Mouse (Mus musculus) liver, embryonic 12.5 days (tissue): Measurements from ENCODE around the gene Mdm2. TPM values are rescaled to one million over a fixed set of nuclear protein-coding genes. Genes with fewer than 3 reads are reported as not detected.

Source experiments
- ATAC-seq: fragments of 200-750 bp; cut with Nextera tagmentation; 2 replicates; pipeline ENCODE4 v1.8.0; 2017; ENCODE audit warnings: moderate number of reproducible peaks, mild to moderate bottlenecking, moderate library complexity
- H3K27ac ChIP-seq: fragments of 300-500 bp; sonication (generic); 2 replicates; pipeline ENCODE4 v1.5.1; 2016; ENCODE audit warnings: mild to moderate bottlenecking
- H3K27me3 ChIP-seq: fragments of 300-500 bp; sonication (generic); replicated peaks from 2 replicates; pipeline ENCODE4 v1.6.1; 2016; ENCODE audit warnings: mild to moderate bottlenecking, moderate library complexity
- H3K36me3 ChIP-seq: fragments of 300-500 bp; sonication (generic); 2 replicates; pipeline ENCODE4 v1.6.1; 2016; ENCODE audit warnings: mild to moderate bottlenecking, moderate library complexity
- H3K4me1 ChIP-seq: fragments of 300-500 bp; sonication (generic); 2 replicates; pipeline ENCODE4 v1.6.1; 2016
- H3K4me2 ChIP-seq: fragments of 300-500 bp; sonication (generic); 2 replicates; pipeline ENCODE4 v1.6.1; 2016; ENCODE audit warnings: mild to moderate bottlenecking, moderate library complexity
- H3K4me3 ChIP-seq: fragments of 300-500 bp; sonication (generic); 2 replicates; pipeline ENCODE4 v1.5.1; 2016; ENCODE audit warnings: mild to moderate bottlenecking, moderate library complexity
- H3K9ac ChIP-seq: fragments of 300-500 bp; sonication (generic); 2 replicates; pipeline ENCODE4 v1.6.1; 2016; ENCODE audit warnings: mild to moderate bottlenecking, moderate library complexity
- H3K9me3 ChIP-seq: fragments of 300-500 bp; sonication (generic); replicated peaks from 2 replicates; pipeline ENCODE4 v1.6.1; 2016; ENCODE audit warnings: mild to moderate bottlenecking, moderate library complexity
- WGBS: fragments of 180-500 bp; shearing (Covaris S2); methylation state at CpG from one replicate; pipeline ENCODE4 v1.1.7; 2016; ENCODE audit not compliant: insufficient replicate concordance; 5-methylcytosine and 5-hydroxymethylcytosine counted together
- polyA plus RNA-seq: library from polyadenylated mRNA; unstranded; fragments of >200 nt; fragmentation: Nextera tagmentation; extraction: Ambion mirVana; gene quantifications from 2 replicates; pipeline ENCODE4 v1.2.1, GENCODE M21; 2016

Mdm2 gene
- polyA plus RNA-seq, 1 experiment from 2014 or later, result 36.9 TPM

- H3K36me3 ChIP-seq, result no peaks in the 10 kb centered on the region
- H3K27me3 ChIP-seq, result no peaks in the 10 kb centered on the region
- H3K4me3 ChIP-seq, result no peak overlapping the region
- ATAC-seq, result no peak
- no peak overlapping the region for H3K9ac ChIP-seq
- no peaks in the 10 kb centered on the region for H3K9me3 ChIP-seq
- H3K4me2 ChIP-seq, result no peak overlapping the region
- no peaks in the 10 kb centered on the region for H3K4me1 ChIP-seq
- WGBS, result 51% methylated on average over 10 of the region's 10 CpGs
- H3K27ac ChIP-seq, result no peak overlapping the region
Measured at GRCm38 (mm10) chr10:117651587-117652377, 58.8 kb downstream of the Mdm2 start.

GRCm38 (mm10) chr10:117650725-117651124, 59.8 kb downstream of the Mdm2 start:
- no peak overlapping the region for H3K4me3 ChIP-seq
- WGBS, result 74% methylated on average over 7 of the region's 7 CpGs
- H3K4me2 ChIP-seq, result no peak overlapping the region
- no peak overlapping the region for H3K9ac ChIP-seq
- no peaks in the 10 kb centered on the region for H3K4me1 ChIP-seq
- ATAC-seq, result no peak
- no peak overlapping the region for H3K27ac ChIP-seq
- no peaks in the 10 kb centered on the region for H3K9me3 ChIP-seq
- no peaks in the 10 kb centered on the region for H3K36me3 ChIP-seq
- H3K27me3 ChIP-seq, result no peaks in the 10 kb centered on the region

GRCm38 (mm10) chr10:117650042-117650655, 60.4 kb downstream of the Mdm2 start:
- Histone ChIP-seq H3K4me3 (no peak overlapping the region), H3K27ac (no peak overlapping the region), H3K9ac (no peak overlapping the region), H3K36me3 (no peaks in the 10 kb centered on the region), H3K9me3 (no peaks in the 10 kb centered on the region), H3K4me1 (no peaks in the 10 kb centered on the region), H3K4me2 (no peak overlapping the region), H3K27me3 (no peaks in the 10 kb centered on the region)
- 71% methylated on average over 12 of the region's 12 CpGs for WGBS
- no peak for ATAC-seq

- H3K4me1 ChIP-seq, result no peaks in the 10 kb centered on the region
- no peak overlapping the region for H3K27ac ChIP-seq
- no peak overlapping the region for H3K4me3 ChIP-seq
- H3K4me2 ChIP-seq, result no peak overlapping the region
- 67% methylated on average over 11 of the region's 11 CpGs for WGBS
- H3K9ac ChIP-seq, result no peak overlapping the region
- no peaks in the 10 kb centered on the region for H3K36me3 ChIP-seq
- H3K27me3 ChIP-seq, result no peaks in the 10 kb centered on the region
- H3K9me3 ChIP-seq, result no peaks in the 10 kb centered on the region
- no peak for ATAC-seq
Measured at GRCm38 (mm10) chr10:117649292-117650041, 61.1 kb downstream of the Mdm2 start.

- Histone ChIP-seq H3K9ac (no peak overlapping the region), H3K27me3 (no peaks in the 10 kb centered on the region), H3K9me3 (no peaks in the 10 kb centered on the region), H3K4me2 (no peak overlapping the region), H3K4me1 (no peaks in the 10 kb centered on the region), H3K36me3 (no peaks in the 10 kb centered on the region), H3K4me3 (no peak overlapping the region), H3K27ac (no peak overlapping the region)
- 64% methylated on average over 3 of the region's 3 CpGs for WGBS
- no peak for ATAC-seq
Measured at GRCm38 (mm10) chr10:117648643-117649042, 61.9 kb downstream of the Mdm2 start.

- 78% methylated on average over 2 of the region's 2 CpGs for WGBS
- H3K27me3 ChIP-seq, result no peaks in the 10 kb centered on the region
- ATAC-seq, result no peak
- H3K36me3 ChIP-seq, result no peaks in the 10 kb centered on the region
- H3K9me3 ChIP-seq, result no peaks in the 10 kb centered on the region
- no peak overlapping the region for H3K4me3 ChIP-seq
- H3K9ac ChIP-seq, result no peak overlapping the region
- no peaks in the 10 kb centered on the region for H3K4me1 ChIP-seq
- no peak overlapping the region for H3K4me2 ChIP-seq
- H3K27ac ChIP-seq, result no peak overlapping the region
Measured at GRCm38 (mm10) chr10:117647964-117648472, 62.5 kb downstream of the Mdm2 start.

GRCm38 (mm10) chr10:117647158-117647505, 63.4 kb downstream of the Mdm2 start:
- H3K4me2 ChIP-seq, result no peak overlapping the region
- H3K4me1 ChIP-seq, result no peaks in the 10 kb centered on the region
- H3K9ac ChIP-seq, result no peak overlapping the region
- ATAC-seq, result no peak
- WGBS, result 80% methylated on average over 13 of the region's 13 CpGs
- no peaks in the 10 kb centered on the region for H3K27me3 ChIP-seq
- no peak overlapping the region for H3K4me3 ChIP-seq
- no peaks in the 10 kb centered on the region for H3K36me3 ChIP-seq
- no peaks in the 10 kb centered on the region for H3K9me3 ChIP-seq
- H3K27ac ChIP-seq, result no peak overlapping the region

- no peak for ATAC-seq
- H3K27me3 ChIP-seq, result no peaks in the 10 kb centered on the region
- H3K9ac ChIP-seq, result no peak overlapping the region
- no peaks in the 10 kb centered on the region for H3K4me1 ChIP-seq
- no peak overlapping the region for H3K27ac ChIP-seq
- no peak overlapping the region for H3K4me3 ChIP-seq
- no peaks in the 10 kb centered on the region for H3K9me3 ChIP-seq
- H3K36me3 ChIP-seq, result no peaks in the 10 kb centered on the region
- WGBS, result 69% methylated on average over 5 of the region's 5 CpGs
- no peak overlapping the region for H3K4me2 ChIP-seq
Measured at GRCm38 (mm10) chr10:117646482-117647157, 63.9 kb downstream of the Mdm2 start.

- Histone ChIP-seq H3K27ac (no peak overlapping the region), H3K27me3 (no peaks in the 10 kb centered on the region), H3K4me2 (no peak overlapping the region), H3K4me3 (no peak overlapping the region), H3K9me3 (no peaks in the 10 kb centered on the region), H3K36me3 (no peaks in the 10 kb centered on the region), H3K9ac (no peak overlapping the region), H3K4me1 (0 out of 2 replicates have a peak, but pooled peaks cover 4% of the 10 kb centered on the region)
- no peak for ATAC-seq
- 68% methylated on average over 7 of the region's 7 CpGs for WGBS
Measured at GRCm38 (mm10) chr10:117645487-117645964, 65.0 kb downstream of the Mdm2 start.

- no peak for ATAC-seq
Measured at GRCm38 (mm10) chr10:117644828-117645227, 65.7 kb downstream of the Mdm2 start.

GRCm38 (mm10) chr10:117644429-117644748, 66.2 kb downstream of the Mdm2 start:
- Histone ChIP-seq H3K36me3 (no peaks in the 10 kb centered on the region), H3K4me3 (no peak overlapping the region), H3K4me2 (no peak overlapping the region), H3K9me3 (no peaks in the 10 kb centered on the region), H3K27me3 (no peaks in the 10 kb centered on the region), H3K4me1 (peaks cover 14% of the 10 kb centered on the region), H3K27ac (no peak overlapping the region), H3K9ac (no peak overlapping the region)
- ATAC-seq, result no peak
- 80% methylated on average over 8 of the region's 8 CpGs for WGBS

More at GRCm38 (mm10) chr10:117644828-117645227, 65.7 kb downstream of the Mdm2 start:
- H3K9ac ChIP-seq, result no peak overlapping the region
- WGBS, result 75% methylated on average over 11 of the region's 11 CpGs
- H3K4me3 ChIP-seq, result no peak overlapping the region
- no peaks in the 10 kb centered on the region for H3K36me3 ChIP-seq
- H3K27ac ChIP-seq, result no peak overlapping the region
- H3K27me3 ChIP-seq, result no peaks in the 10 kb centered on the region
- no peak overlapping the region for H3K4me2 ChIP-seq
- peaks cover 10% of the 10 kb centered on the region for H3K4me1 ChIP-seq
- H3K9me3 ChIP-seq, result no peaks in the 10 kb centered on the region
